Comparison of ENCODE assay signal across 8 mouse cellular contexts in the genomic region with DNA sequence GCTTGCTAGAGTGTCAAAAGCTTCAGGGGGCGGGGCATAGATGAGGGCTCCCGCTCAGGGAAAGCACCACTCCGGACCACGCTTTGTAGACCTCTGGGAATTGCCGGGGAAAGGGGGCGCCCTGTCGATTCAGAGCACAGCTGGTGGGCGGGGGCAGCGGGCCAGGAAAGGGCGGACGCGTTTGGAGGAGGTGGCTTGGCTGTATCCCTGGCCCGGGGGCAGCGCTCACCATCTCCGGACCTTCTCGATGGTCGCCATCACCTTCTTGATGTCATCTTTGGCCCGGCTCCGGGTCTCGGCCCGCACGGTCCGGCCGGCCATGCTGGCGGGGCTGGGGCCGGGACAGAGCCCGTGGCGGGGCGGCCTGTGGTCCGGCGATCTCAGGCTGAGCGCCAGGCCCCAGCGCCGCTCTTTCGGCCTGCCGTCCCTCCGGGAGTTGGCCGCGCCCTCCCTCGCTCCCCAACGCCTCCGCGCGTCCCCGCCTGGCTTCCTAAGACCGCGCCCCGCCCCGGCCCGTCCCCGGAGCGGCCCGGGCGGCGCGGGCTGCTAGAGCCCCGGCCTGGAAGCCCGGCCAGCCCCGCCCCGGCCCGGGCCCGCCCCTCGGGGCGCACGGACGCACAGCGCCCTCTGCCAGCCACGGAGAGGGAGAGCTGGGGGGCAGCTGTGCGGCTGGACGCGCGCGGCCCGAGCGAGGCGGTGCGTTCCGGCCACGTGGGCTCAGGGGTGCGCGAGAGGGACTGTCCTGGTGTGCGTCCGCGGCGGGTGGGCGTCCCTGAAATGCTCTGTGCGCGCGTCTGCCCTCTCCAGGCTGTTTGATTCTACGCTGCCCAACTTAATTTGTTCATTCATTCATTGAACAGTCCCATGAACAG. TPM values are rescaled to one million over a fixed set of nuclear protein-coding genes. Genes with fewer than 3 reads are reported as not detected.
A peak's percentile ranks its signal among the peaks of the same experiment; 100 is the strongest.
DNase-seq lines count a peak whose midpoint lies in the region; ATAC-seq and TF ChIP-seq lines count a peak whose summit lies in the region.

Gene Bcl7c, minus strand, starts transcription at position 727 of the 872 bp plus-strand sequence.

- peak; percentile 85 to 89 for DNase-seq in B cell, adult 2 months
- DNase-seq in embryonic facial prominence, embryonic 14.5 days (ENCODE audit: low spot score): peak; percentile 97
- DNase-seq in heart, adult 2 months: peak; percentile 94 to 95
- peak; percentile 85 for DNase-seq in kidney, adult 8-10 months
- peak; percentile 93 for DNase-seq in limb, embryonic 14.5 days (ENCODE audit: low spot score)
- DNase-seq in spleen, adult 2 months (ENCODE audit: low read depth in 1 of 2, low spot score in 2 of 2): peak; percentile 62 to 82

- H3K27me3 ChIP-seq in embryonic facial prominence, embryonic 14.5 days (replicated peaks; ENCODE audit: control insufficient read depth, insufficient read depth, low read length): no peaks in the 10 kb centered on the region
- no peaks in the 10 kb centered on the region for H3K27me3 ChIP-seq in heart, adult 2 months (ENCODE audit: control insufficient read depth, insufficient read depth, low read length)
- H3K27me3 ChIP-seq in limb, embryonic 14.5 days (ENCODE audit: control insufficient read depth, insufficient read depth, low read length): no peaks in the 10 kb centered on the region
- no peaks in the 10 kb centered on the region for H3K27me3 ChIP-seq in midbrain, embryonic 16.5 days (ENCODE audit: control insufficient read depth, insufficient read depth, low read depth, low read length)
- H3K27me3 ChIP-seq in spleen, adult 2 months (ENCODE audit: control insufficient read depth, insufficient read depth, low read length): no peaks in the 10 kb centered on the region

- no peaks in the 10 kb centered on the region for H3K9me3 ChIP-seq in embryonic facial prominence, embryonic 14.5 days (ENCODE audit: control insufficient read depth, low read length)
- H3K9me3 ChIP-seq in limb, embryonic 14.5 days (ENCODE audit: control insufficient read depth, low read length): no peaks in the 10 kb centered on the region
- no peaks in the 10 kb centered on the region for H3K9me3 ChIP-seq in midbrain, embryonic 16.5 days (replicated peaks; ENCODE audit: control insufficient read depth, low read length, poor library complexity, severe bottlenecking)

- peak; percentile 64 for TF ChIP-seq CTCF in bone marrow, adult 2 months (IDR thresholded peaks at IDR 0.05; ENCODE audit: control insufficient read depth, insufficient read depth, low read length)
- peak; percentile 71 for TF ChIP-seq CTCF in heart, adult 2 months (IDR thresholded peaks at IDR 0.05)
- peak; percentile 57; the same call in 1 of the 2 replicates for TF ChIP-seq CTCF in spleen, adult 2 months (IDR thresholded peaks at IDR 0.05; ENCODE audit: extremely low read depth, insufficient read depth, insufficient read length, insufficient replicate concordance)

- WGBS in bone marrow, adult 2 months: 1% methylated on average over 89 of the region's 90 CpGs
- 1% methylated on average over 20 of the region's 90 CpGs for WGBS in embryonic facial prominence, embryonic 14.5 days
- WGBS in heart, adult 2 months: 1% methylated on average over 88 of the region's 90 CpGs
- under 1% methylated on average over 65 of the region's 90 CpGs for WGBS in limb, embryonic 14.5 days
- under 1% methylated on average over 71 of the region's 90 CpGs for WGBS in midbrain, embryonic 16.5 days
- 2% methylated on average over 88 of the region's 90 CpGs for WGBS in spleen, adult 2 months

- peak within 1 kb of the TSS; percentile 70 for H3K4me3 ChIP-seq in bone marrow, adult 2 months (replicated peaks; ENCODE audit: control insufficient read depth, low read depth, low read length)
- peak within 1 kb of the TSS; percentile 86 for H3K4me3 ChIP-seq in embryonic facial prominence, embryonic 14.5 days (ENCODE audit: low read depth, low read length)
- peak within 1 kb of the TSS; percentile 91 for H3K4me3 ChIP-seq in heart, adult 2 months
- H3K4me3 ChIP-seq in limb, embryonic 14.5 days (replicated peaks; ENCODE audit: low read length): peak within 1 kb of the TSS; percentile 83
- H3K4me3 ChIP-seq in midbrain, embryonic 16.5 days (ENCODE audit: low read depth, low read length): peak within 1 kb of the TSS; percentile 87
- H3K4me3 ChIP-seq in spleen, adult 2 months (ENCODE audit: extremely low read depth, insufficient read depth, insufficient read length): peak within 1 kb of the TSS; percentile 67

- intact Hi-C loops in heart, adult 2 months (cut with DNase I): loop anchor here (1.0 to 5.0 kb wide), 2 partner anchors 33 to 121 kb away; partner anchors contain the start of genes Ccdc189 and Rnf40

- peak; percentile 14; the same call in 1 of the 2 replicates for TF ChIP-seq POLR2A in bone marrow, adult 2 months (IDR thresholded peaks at IDR 0.05; ENCODE audit: borderline replicate concordance, control insufficient read depth, low read depth, low read length)
- TF ChIP-seq POLR2A in heart, adult 2 months (IDR thresholded peaks at IDR 0.05; ENCODE audit: insufficient read depth, low read depth, low read length): peak; percentile 46; the same call in 1 of the 2 replicates
- TF ChIP-seq POLR2A in limb, embryonic 14.5 days (IDR thresholded peaks at IDR 0.05; ENCODE audit: borderline replicate concordance, extremely low read depth, insufficient read depth, insufficient read length): peak; percentile 36; the same call in 1 of the 2 replicates
- no peak for TF ChIP-seq POLR2A in spleen, adult 2 months (IDR thresholded peaks at IDR 0.05; ENCODE audit: low read depth, low read length)

- ATAC-seq in embryonic facial prominence, embryonic 14.5 days (ENCODE audit: low read depth): peak; percentile 79
- ATAC-seq in limb, embryonic 14.5 days (ENCODE audit: low FRiP score, low read depth): peak; percentile 72
- ATAC-seq in midbrain, embryonic 16.5 days: peak; percentile 83

- peak within 1 kb of the TSS; percentile 86 for H3K4me2 ChIP-seq in embryonic facial prominence, embryonic 14.5 days (ENCODE audit: low read depth, low read length)
- peak within 1 kb of the TSS; percentile 87 for H3K4me2 ChIP-seq in limb, embryonic 14.5 days (replicated peaks; ENCODE audit: low read depth, low read length, severe bottlenecking)
- H3K4me2 ChIP-seq in midbrain, embryonic 16.5 days (ENCODE audit: low read length): peak within 1 kb of the TSS; percentile 84

- 0 out of 2 replicates have a peak, but pooled peaks have one; percentile 18 for TF ChIP-seq EP300 in heart, adult 2 months (IDR thresholded peaks at IDR 0.05; ENCODE audit: insufficient read depth, low read depth, low read length)

- H3K27ac ChIP-seq in bone marrow, adult 2 months (ENCODE audit: control insufficient read depth, insufficient read depth, low read depth, low read length, poor library complexity): peak within 1 kb of the TSS; percentile 81
- peak within 1 kb of the TSS; percentile 99 for H3K27ac ChIP-seq in embryonic facial prominence, embryonic 14.5 days (replicated peaks; ENCODE audit: low read depth, low read length)
- peak within 1 kb of the TSS; percentile 96 for H3K27ac ChIP-seq in heart, adult 2 months
- H3K27ac ChIP-seq in limb, embryonic 14.5 days (replicated peaks; ENCODE audit: low read depth, low read length): peak within 1 kb of the TSS; percentile 98
- peak within 1 kb of the TSS; percentile 95 for H3K27ac ChIP-seq in midbrain, embryonic 16.5 days (ENCODE audit: low read length)
- peak within 1 kb of the TSS; percentile 69 for H3K27ac ChIP-seq in spleen, adult 2 months (ENCODE audit: insufficient read depth, low read length)

- peaks cover 2% of the 10 kb centered on the region; the same call in 1 of the 2 replicates for H3K4me1 ChIP-seq in bone marrow, adult 2 months (ENCODE audit: control insufficient read depth, insufficient read depth, low read length)
- H3K4me1 ChIP-seq in embryonic facial prominence, embryonic 14.5 days (ENCODE audit: control insufficient read depth, insufficient read depth, low read length): peaks cover 33% of the 10 kb centered on the region
- H3K4me1 ChIP-seq in heart, adult 2 months (ENCODE audit: control insufficient read depth, insufficient read depth, low read length): peaks cover 8% of the 10 kb centered on the region
- H3K4me1 ChIP-seq in limb, embryonic 14.5 days (ENCODE audit: control insufficient read depth, insufficient read depth, low read length): peaks cover 36% of the 10 kb centered on the region
- peaks cover 22% of the 10 kb centered on the region for H3K4me1 ChIP-seq in midbrain, embryonic 16.5 days (ENCODE audit: control insufficient read depth, insufficient read depth, low read length)
- H3K4me1 ChIP-seq in spleen, adult 2 months (ENCODE audit: control insufficient read depth, insufficient read depth, insufficient read length): peaks cover 12% of the 10 kb centered on the region

- peak within 1 kb of the TSS; percentile 95 for H3K9ac ChIP-seq in embryonic facial prominence, embryonic 14.5 days (ENCODE audit: low read depth, low read length)
- H3K9ac ChIP-seq in heart, adult 2 months (ENCODE audit: low read depth, low read length): peak within 1 kb of the TSS; percentile 88
- H3K9ac ChIP-seq in limb, embryonic 14.5 days (ENCODE audit: low read depth, low read length, severe bottlenecking): peak within 1 kb of the TSS; percentile 92
- peak within 1 kb of the TSS; percentile 93 for H3K9ac ChIP-seq in midbrain, embryonic 16.5 days (ENCODE audit: low read depth, low read length)

- peaks cover 36% of the 10 kb centered on the region for H3K36me3 ChIP-seq in embryonic facial prominence, embryonic 14.5 days (ENCODE audit: control insufficient read depth, insufficient read depth, low read length)
- H3K36me3 ChIP-seq in heart, adult 2 months (ENCODE audit: control insufficient read depth, insufficient read depth, low read length): no peaks in the 10 kb centered on the region
- H3K36me3 ChIP-seq in limb, embryonic 14.5 days (ENCODE audit: control insufficient read depth, insufficient read depth, low read length): peaks cover 36% of the 10 kb centered on the region
- H3K36me3 ChIP-seq in midbrain, embryonic 16.5 days (ENCODE audit: control insufficient read depth, insufficient read depth, low read length): peaks cover 19% of the 10 kb centered on the region
- peaks cover 4% of the 10 kb centered on the region for H3K36me3 ChIP-seq in spleen, adult 2 months (ENCODE audit: control insufficient read depth, insufficient read depth, low read length)

- no peaks in the 10 kb centered on the region for H3K79me2 ChIP-seq in heart, adult 2 months (replicated peaks; ENCODE audit: control insufficient read depth, insufficient read depth, low read length)

RNA-seq across cellular contexts. Expression of gene Bcl7c, which starts in this region (rescaled TPM):
- 44.5 and 65.5 TPM in 2 replicates for polyA plus RNA-seq in bone marrow, adult 2 months (2011; ENCODE audit: insufficient read depth, insufficient read length, low replicate concordance, missing spikeins)
- 84.2 and 86.6 TPM in 2 replicates for polyA plus RNA-seq in embryonic facial prominence, embryonic 14.5 days (2014; fragmentation: Nextera tagmentation; extraction: Ambion mirVana)
- 10 to 100 TPM; 34.1 to 34.5 TPM for total RNA-seq in heart, adult 2 months (2021)
- polyA plus RNA-seq in heart, adult 2 months (2012; rRNA removed): 13.5 and 13.6 TPM in 2 replicates
- polyA plus RNA-seq in limb, embryonic 14.5 days (2012; rRNA removed): 74.7 and 90.0 TPM in 2 replicates
- 95.4 and 102 TPM in 2 replicates for polyA plus RNA-seq in limb, embryonic 14.5 days (2014; fragmentation: Nextera tagmentation; extraction: Ambion mirVana)
- 41.7 and 43.2 TPM in 2 replicates for polyA plus RNA-seq in midbrain, embryonic 16.5 days (2015; fragmentation: Nextera tagmentation; extraction: Ambion mirVana)
- 17.7 and 26.1 TPM in 2 replicates for polyA plus RNA-seq in spleen, adult 2 months (2012; rRNA removed)

Comparison
In these comparisons a context has a peak if more than half of its experiments do, and no peak if none do; other contexts are left out.
1. Peak in every context shown above with its lines: DNase-seq, ATAC-seq, H3K4me3 ChIP-seq and H3K27ac ChIP-seq.